Mouse (Mus musculus) liver, embryonic 16.5 days (tissue): Measurements from ENCODE around the gene Saa3. TPM values are rescaled to one million over a fixed set of nuclear protein-coding genes. Genes with fewer than 3 reads are reported as not detected.
A peak's percentile ranks its signal among the peaks of the same experiment; 100 is the strongest.
"Not testable (repeated sequence)": the region's sequence is repeated elsewhere in the genome, so short reads cannot be mapped to it uniquely, and the experiment has no call there.

Experiments
- ATAC-seq: fragments of 200-750 bp; cut with Nextera tagmentation; 2 replicates; pipeline ENCODE4 v1.8.0; 2017; ENCODE audit warnings: low read depth, mild to moderate bottlenecking, moderate number of reproducible peaks, moderate library complexity
- H3K27ac ChIP-seq: fragments of 300-500 bp; sonication (generic); 2 replicates; pipeline ENCODE4 v1.5.1; 2014; ENCODE audit warnings: mild to moderate bottlenecking, low read length
- H3K27me3 ChIP-seq: fragments of 300-500 bp; sonication (generic); 2 replicates; pipeline ENCODE4 v1.6.1; 2014; ENCODE audit warnings: low read depth, low read length, mixed read lengths; ENCODE audit not compliant: control insufficient read depth, insufficient read depth
- H3K36me3 ChIP-seq: fragments of 300-500 bp; sonication (generic); 2 replicates; pipeline ENCODE4 v1.6.1; 2014; ENCODE audit warnings: mild to moderate bottlenecking; ENCODE audit not compliant: control insufficient read depth, insufficient read depth
- H3K4me1 ChIP-seq: fragments of 300-500 bp; sonication (generic); 2 replicates; pipeline ENCODE4 v1.6.1; 2014; ENCODE audit warnings: low read depth, low read length, mixed read lengths; ENCODE audit not compliant: control insufficient read depth
- H3K4me2 ChIP-seq: fragments of 300-500 bp; sonication (generic); 2 replicates; pipeline ENCODE4 v1.6.1; 2014; ENCODE audit warnings: low read depth, low read length, mixed read lengths
- H3K4me3 ChIP-seq: fragments of 300-500 bp; sonication (generic); 2 replicates; pipeline ENCODE4 v1.5.1; 2014; ENCODE audit warnings: low read depth, mild to moderate bottlenecking, low read length
- H3K9ac ChIP-seq: fragments of 300-500 bp; sonication (generic); 2 replicates; pipeline ENCODE4 v1.6.1; 2014; ENCODE audit warnings: low read depth, low read length
- H3K9me3 ChIP-seq: fragments of 300-500 bp; sonication (generic); replicated peaks from 2 replicates; pipeline ENCODE4 v1.6.1; 2016; ENCODE audit warnings: low read length; ENCODE audit not compliant: control insufficient read depth
- WGBS: fragments of 180-500 bp; shearing (Covaris S2); extraction: QIAGEN DNeasy Blood & Tissue Kit; methylation state at CpG from one replicate; pipeline ENCODE4 v1.1.7; 2014; ENCODE audit not compliant: insufficient replicate concordance; 5-methylcytosine and 5-hydroxymethylcytosine counted together
- polyA plus RNA-seq: library from polyadenylated mRNA; unstranded; fragments of >200 nt; fragmentation: Nextera tagmentation; extraction: Ambion mirVana; gene quantifications from 2 replicates; pipeline ENCODE4 v1.2.1, GENCODE M21; 2015

The Saa3 gene
- polyA plus RNA-seq, 1 experiment from 2014 or later: 29.5 TPM

DNA sequence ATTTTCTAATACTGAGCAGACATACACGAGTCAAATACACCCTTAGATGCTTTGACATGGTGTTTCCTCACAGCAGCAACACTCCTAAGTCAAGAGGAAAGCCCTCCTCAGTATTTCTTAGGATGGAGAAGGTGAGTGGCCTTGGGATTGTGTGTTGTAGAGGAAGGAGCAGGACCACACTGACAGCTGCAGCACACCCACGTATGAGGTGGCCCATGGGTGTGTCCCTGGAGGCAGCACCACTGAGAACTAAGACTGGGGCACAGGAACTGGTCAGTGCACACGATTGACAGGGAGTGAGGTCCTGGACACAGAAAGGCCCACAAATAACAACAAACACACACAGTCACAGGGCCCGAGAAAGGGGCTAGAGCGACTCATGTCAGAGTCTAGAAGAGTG is 24.5 kb upstream of the Saa3 start:
- H3K9me3 ChIP-seq, H3K36me3 ChIP-seq, H3K4me1 ChIP-seq, H3K27ac ChIP-seq, H3K4me2 ChIP-seq, ATAC-seq, H3K27me3 ChIP-seq, H3K4me3 ChIP-seq, H3K9ac ChIP-seq: not testable (repeated sequence)
- WGBS: 57% methylated on average over 5 of the region's 5 CpGs

- Histone ChIP-seq H3K9ac (no peak overlapping the region), H3K36me3 (no peaks in the 10 kb centered on the region), H3K27ac (no peak overlapping the region), H3K27me3 (no peaks in the 10 kb centered on the region), H3K4me3 (no peak overlapping the region), H3K4me2 (no peak overlapping the region), H3K4me1 (no peaks in the 10 kb centered on the region), H3K9me3 (no peaks in the 10 kb centered on the region)
- peak; percentile 65 for ATAC-seq
- 55% methylated on average over 12 of the region's 12 CpGs for WGBS
These were observed 23.3 kb upstream of the Saa3 start for GRCm38 (mm10) chr7:46738561-46739460.

- WGBS: 40% methylated on average over 2 of the region's 2 CpGs
These were observed 19.5 kb upstream of the Saa3 start for GRCm38 (mm10) chr7:46734983-46735382.

DNA sequence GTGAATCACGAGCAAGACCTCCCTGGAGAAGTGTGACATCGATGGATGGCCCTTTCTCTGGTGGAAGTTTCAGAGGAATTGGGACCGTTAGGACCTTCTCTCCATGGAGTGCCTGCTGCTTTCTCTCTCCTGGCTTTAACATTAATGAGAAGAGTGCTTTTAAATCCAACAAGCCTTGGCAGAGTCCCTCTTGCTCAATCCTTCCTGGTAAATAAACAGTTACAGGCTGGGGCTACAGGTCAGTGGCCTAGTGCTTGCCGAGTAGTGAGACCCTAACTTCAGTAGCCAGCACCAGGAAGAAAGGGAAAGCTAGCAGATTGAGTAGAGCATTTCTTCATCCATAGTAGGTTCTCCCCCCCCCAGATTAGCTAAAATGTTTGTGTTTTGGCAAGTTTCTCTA is 17.0 kb upstream of the Saa3 start, which contains the start of gene Saa4:
Gene Saa4 (minus strand): TSS at position 146 of the 400 bp plus-strand sequence.
- no peaks in the 10 kb centered on the region; the same call in 1 of the 2 replicates for H3K4me1 ChIP-seq
- peak within 1 kb of the TSS; percentile 40 for H3K9ac ChIP-seq
- H3K4me2 ChIP-seq: peak within 1 kb of the TSS; percentile 22
- 54% methylated on average over 4 of the region's 4 CpGs for WGBS
- H3K36me3 ChIP-seq: no peaks in the 10 kb centered on the region
- peak within 1 kb of the TSS; percentile 44 for H3K4me3 ChIP-seq
- peak within 1 kb of the TSS; percentile 41; the same call in 1 of the 2 replicates for H3K27ac ChIP-seq
- no peaks in the 10 kb centered on the region for H3K27me3 ChIP-seq
- no peaks in the 10 kb centered on the region for H3K9me3 ChIP-seq
- peak; percentile 75 for ATAC-seq

More at GRCm38 (mm10) chr7:46734983-46735382, 19.5 kb upstream of the Saa3 start:
- Histone ChIP-seq H3K27ac (no peak overlapping the region), H3K4me1 (no peaks in the 10 kb centered on the region; the same call in 1 of the 2 replicates), H3K9ac (no peak overlapping the region), H3K9me3 (no peaks in the 10 kb centered on the region), H3K4me2 (no peak overlapping the region), H3K4me3 (no peak overlapping the region), H3K27me3 (no peaks in the 10 kb centered on the region), H3K36me3 (no peaks in the 10 kb centered on the region)
- no peak for ATAC-seq

- 57% methylated on average over 1 of the region's 1 CpGs for WGBS
- H3K27me3 ChIP-seq: no peaks in the 10 kb centered on the region
- no peaks in the 10 kb centered on the region for H3K36me3 ChIP-seq
- H3K27ac ChIP-seq: no peak overlapping the region
- no peaks in the 10 kb centered on the region for H3K9me3 ChIP-seq
- peaks cover 5% of the 10 kb centered on the region for H3K4me1 ChIP-seq
- no peak overlapping the region for H3K4me3 ChIP-seq
- no peak overlapping the region for H3K4me2 ChIP-seq
- no peak overlapping the region for H3K9ac ChIP-seq
- ATAC-seq: no peak
These were observed 12.1 kb upstream of the Saa3 start for GRCm38 (mm10) chr7:46727584-46727983.

- no peak overlapping the region for H3K4me2 ChIP-seq
- H3K27me3 ChIP-seq: no peaks in the 10 kb centered on the region
- ATAC-seq: no peak
- no peak overlapping the region; the same call in 1 of the 2 replicates for H3K27ac ChIP-seq
- H3K9me3 ChIP-seq: no peaks in the 10 kb centered on the region
- H3K36me3 ChIP-seq: no peaks in the 10 kb centered on the region
- H3K4me3 ChIP-seq: no peak overlapping the region
- H3K4me1 ChIP-seq: peaks cover 8% of the 10 kb centered on the region
- WGBS: 55% methylated on average over 5 of the region's 5 CpGs
- no peak overlapping the region for H3K9ac ChIP-seq
These were observed 8.9 kb upstream of the Saa3 start for GRCm38 (mm10) chr7:46724396-46724795.

GRCm38 (mm10) chr7:46723849-46724248 is 8.3 kb upstream of the Saa3 start:
- ATAC-seq: peak; percentile 18; the same call in 1 of the 2 replicates
- Histone ChIP-seq H3K27ac (no peak overlapping the region), H3K27me3 (no peaks in the 10 kb centered on the region), H3K9ac (no peak overlapping the region), H3K4me1 (peaks cover 8% of the 10 kb centered on the region), H3K4me2 (no peak overlapping the region), H3K9me3 (no peaks in the 10 kb centered on the region), H3K36me3 (no peaks in the 10 kb centered on the region), H3K4me3 (no peak overlapping the region)
- WGBS: 64% methylated on average over 3 of the region's 3 CpGs

DNA sequence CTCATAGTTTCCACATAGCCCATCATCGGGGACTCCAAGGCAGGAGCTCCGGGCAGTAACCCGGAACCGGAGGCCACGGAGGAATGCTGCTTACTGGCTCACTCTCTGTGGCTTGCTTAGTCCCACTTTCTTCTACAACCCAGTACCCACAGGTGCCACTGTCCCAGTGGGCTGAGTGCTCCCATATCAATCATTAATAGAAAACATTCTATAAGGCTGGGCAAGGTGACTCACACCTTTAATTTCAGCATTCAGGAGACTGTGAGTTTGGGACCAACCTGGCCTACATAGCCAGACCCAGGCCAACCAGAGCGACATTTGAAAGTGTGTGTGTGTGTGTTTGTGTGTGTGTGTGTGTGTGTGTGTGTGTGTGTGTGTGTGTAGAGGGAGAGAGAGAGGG is 7.9 kb upstream of the Saa3 start:
- no peak for ATAC-seq
- Histone ChIP-seq H3K4me1 (peaks cover 8% of the 10 kb centered on the region), H3K9me3 (no peaks in the 10 kb centered on the region), H3K36me3 (no peaks in the 10 kb centered on the region), H3K27ac (no peak overlapping the region), H3K27me3 (no peaks in the 10 kb centered on the region), H3K9ac (no peak overlapping the region), H3K4me3 (no peak overlapping the region), H3K4me2 (no peak overlapping the region)
- 90% methylated on average over 6 of the region's 6 CpGs for WGBS

GRCm38 (mm10) chr7:46720460-46720859 is 5.0 kb upstream of the Saa3 start:
- H3K36me3 ChIP-seq: no peaks in the 10 kb centered on the region
- H3K4me1 ChIP-seq: peaks cover 8% of the 10 kb centered on the region
- H3K9ac ChIP-seq: no peak overlapping the region; the same call in 1 of the 2 replicates
- WGBS: 65% methylated on average over 9 of the region's 9 CpGs
- H3K27ac ChIP-seq: peak overlapping the region; percentile 90
- no peaks in the 10 kb centered on the region for H3K9me3 ChIP-seq
- ATAC-seq: no peak
- H3K4me3 ChIP-seq: no peak overlapping the region
- H3K4me2 ChIP-seq: 0 out of 2 replicates have a peak overlapping the region, but pooled peaks have one; percentile 6
- no peaks in the 10 kb centered on the region for H3K27me3 ChIP-seq
